Mouse (Mus musculus) ES-E14 (cell line): Measurements from ENCODE around the gene Trim60. TPM values are rescaled to one million over a fixed set of nuclear protein-coding genes. Genes with fewer than 3 reads are reported as not detected.
A peak's percentile ranks its signal among the peaks of the same experiment; 100 is the strongest.

Experiments
- DNase-seq: peaks from one replicate; pipeline ENCODE4 v3.0.0-alpha.2; 2013; ENCODE audit warnings: low read depth, low spot score
- H3K27ac ChIP-seq: 2 replicates; pipeline ENCODE4 v1.5.1; 2012; ENCODE audit warnings: low read depth, mild to moderate bottlenecking, low read length, moderate library complexity, mixed read lengths; ENCODE audit not compliant: poor library complexity, insufficient read depth, severe bottlenecking
- H3K36me3 ChIP-seq: 2 replicates; pipeline ENCODE4 v1.6.1; 2012; ENCODE audit warnings: mild to moderate bottlenecking, low read length, moderate library complexity, mixed read lengths; ENCODE audit not compliant: control insufficient read depth, poor library complexity, insufficient read depth, severe bottlenecking
- H3K4me1 ChIP-seq, 2 experiments: fragments of 150-350 bp in 1 of 2; sonication (generic) in 1 of 2; 2 replicates each; pipeline ENCODE4 v1.6.1; 2012; ENCODE audit warnings: low read length in 2 of 2, mild to moderate bottlenecking in 1 of 2, mixed read lengths in 1 of 2; ENCODE audit not compliant: control insufficient read depth in 2 of 2, insufficient read depth in 2 of 2, poor library complexity in 1 of 2
- H3K4me3 ChIP-seq, 2 experiments: fragments of 150-350 bp in 1 of 2; sonication (generic) in 1 of 2; 2 replicates each; pipeline ENCODE4 v1.5.1; 2012; ENCODE audit warnings: low read length in 2 of 2, low read depth in 1 of 2, mild to moderate bottlenecking in 1 of 2, mixed read lengths in 1 of 2; ENCODE audit not compliant: insufficient read depth in 1 of 2, poor library complexity in 1 of 2, severe bottlenecking in 1 of 2
- H3K9ac ChIP-seq: 2 replicates; pipeline ENCODE4 v1.6.1; 2012; ENCODE audit warnings: low read depth, mild to moderate bottlenecking, low read length, mixed read lengths; ENCODE audit not compliant: poor library complexity, insufficient read depth, severe bottlenecking
- H3K9me3 ChIP-seq: fragments of 150-350 bp; sonication (generic); 2 replicates; pipeline ENCODE4 v1.6.1; 2012; ENCODE audit warnings: low read depth, mild to moderate bottlenecking, low read length; ENCODE audit not compliant: control insufficient read depth, insufficient read depth
- CHD2 ChIP-seq: IDR thresholded peaks from 2 replicates; pipeline ENCODE4 v1.6.1; 2014; ENCODE audit warnings: mild to moderate bottlenecking, low read depth, low read length, inconsistent platforms
- HCFC1 ChIP-seq: IDR thresholded peaks from 2 replicates; pipeline ENCODE4 v1.6.1; 2012; ENCODE audit warnings: low read length, inconsistent platforms, borderline replicate concordance; ENCODE audit not compliant: insufficient read depth
- MAFK ChIP-seq: IDR thresholded peaks from 2 replicates; pipeline ENCODE4 v1.6.1; 2014; ENCODE audit warnings: mild to moderate bottlenecking, low read depth, low read length, inconsistent platforms; ENCODE audit not compliant: insufficient read depth
- ZC3H11A ChIP-seq: IDR thresholded peaks from 2 replicates; pipeline ENCODE4 v1.6.1; 2012; ENCODE audit warnings: low read depth, mild to moderate bottlenecking, inconsistent platforms, low read length, borderline replicate concordance
- ZNF384 ChIP-seq: IDR thresholded peaks from 2 replicates; pipeline ENCODE4 v1.6.1; 2012; ENCODE audit warnings: low read depth, low read length, inconsistent platforms
- in situ Hi-C, 2 experiments: fragments of 600-800 bp; cut with MboI; formaldehyde crosslinking; loops; one replicate each; pipeline ENCODE4 v1.15.1; 2025; ENCODE audit warnings: low sequenced_read_pairs in 2 of 2, inconsistent platforms in 1 of 2; ENCODE audit not compliant: unreplicated experiment in 2 of 2
- total RNA-seq: library from RNA; depleted of rRNA; stranded (reverse); fragments of 300-350 nt; gene quantifications from 2 replicates; pipeline ENCODE4 v1.2.3, GENCODE M21; 2012

Gene Trim60
- total RNA-seq, 1 experiment, result not detected

- in situ Hi-C loops, result no loop called here
- H3K27ac ChIP-seq, result no peak overlapping the region; the same call in 1 of the 2 replicates
- H3K4me3 ChIP-seq, result no peak overlapping the region
- H3K9ac ChIP-seq, result no peak overlapping the region
- H3K9me3 ChIP-seq, result no peaks in the 10 kb centered on the region
- peaks cover 7 to 23% of the 10 kb centered on the region in 2 experiments; a peak in 3 of 4 replicates for H3K4me1 ChIP-seq
- DNase-seq, result no peak
- no peaks in the 10 kb centered on the region for H3K36me3 ChIP-seq
- no peak for TF ChIP-seq CHD2
- TF ChIP-seq ZNF384, result no peak
- no peak for TF ChIP-seq ZC3H11A
- TF ChIP-seq MAFK, result no peak
- no peak for TF ChIP-seq HCFC1
Measured at GRCm38 (mm10) chr8:65062195-65062594, 43.8 kb upstream of the Trim60 start.

- DNase-seq, result no peak
- H3K27ac ChIP-seq, result no peak overlapping the region; the same call in 1 of the 2 replicates
- H3K36me3 ChIP-seq, result no peaks in the 10 kb centered on the region
- no peak for TF ChIP-seq HCFC1
- no peak for TF ChIP-seq ZNF384
- TF ChIP-seq MAFK, result no peak
- no peak for TF ChIP-seq ZC3H11A
- TF ChIP-seq CHD2, result no peak
- H3K9ac ChIP-seq, result no peak overlapping the region
- H3K9me3 ChIP-seq, result no peaks in the 10 kb centered on the region
- in situ Hi-C loops, result no loop called here
- H3K4me3 ChIP-seq, result no peak overlapping the region
- peaks cover 2 to 14% of the 10 kb centered on the region in 2 experiments; a peak in 3 of 4 replicates for H3K4me1 ChIP-seq
Measured at GRCm38 (mm10) chr8:65056722-65057121, 38.3 kb upstream of the Trim60 start.

- Histone ChIP-seq H3K27ac (no peak overlapping the region), H3K9ac (no peak overlapping the region), H3K36me3 (no peaks in the 10 kb centered on the region), H3K4me3 (no peak overlapping the region), H3K9me3 (no peaks in the 10 kb centered on the region), H3K4me1 (peaks cover 3 to 13% of the 10 kb centered on the region in 2 experiments)
- in situ Hi-C loops, result no loop called here
- TF ChIP-seq CHD2 (no peak), MAFK (peak; percentile 65), ZNF384 (no peak), ZC3H11A (no peak), HCFC1 (no peak)
- DNase-seq, result no peak
Measured at GRCm38 (mm10) chr8:65053968-65054367, 35.6 kb upstream of the Trim60 start.

- peaks cover 7 to 15% of the 10 kb centered on the region in 2 experiments for H3K4me1 ChIP-seq
- no peak for DNase-seq
- no peak overlapping the region for H3K9ac ChIP-seq
- H3K4me3 ChIP-seq, result no peak overlapping the region
- H3K36me3 ChIP-seq, result no peaks in the 10 kb centered on the region
- TF ChIP-seq ZNF384 (no peak), CHD2 (no peak), ZC3H11A (no peak), HCFC1 (no peak), MAFK (no peak)
- in situ Hi-C loops, result no loop called here
- H3K27ac ChIP-seq, result no peak overlapping the region
- no peaks in the 10 kb centered on the region for H3K9me3 ChIP-seq
Measured at GRCm38 (mm10) chr8:65053554-65053953, 35.2 kb upstream of the Trim60 start.
